Mouse (Mus musculus): ENCODE results near the gene Csnk1g2.
"Not testable (repeated sequence)": the region's sequence is repeated elsewhere in the genome, so short reads cannot be mapped to it uniquely, and the experiment has no call there.

The Csnk1g2 gene

GRCm38 (mm10) chr10:80621940-80622660, 538 bp upstream of the Csnk1g2 start:
- peak; percentile 100 for DNase-seq (ENCODE audit: extremely low read depth, low read depth, low spot score)

GRCm38 (mm10) chr10:80623457-80624191, 986 bp downstream of the Csnk1g2 start:
- DNase-seq (ENCODE audit: extremely low read depth, low read depth, low spot score), result no peak

GRCm38 (mm10) chr10:80625764-80626163, 3.1 kb downstream of the Csnk1g2 start:
- DNase-seq (ENCODE audit: extremely low read depth, low read depth, low spot score), result no peak

DNA sequence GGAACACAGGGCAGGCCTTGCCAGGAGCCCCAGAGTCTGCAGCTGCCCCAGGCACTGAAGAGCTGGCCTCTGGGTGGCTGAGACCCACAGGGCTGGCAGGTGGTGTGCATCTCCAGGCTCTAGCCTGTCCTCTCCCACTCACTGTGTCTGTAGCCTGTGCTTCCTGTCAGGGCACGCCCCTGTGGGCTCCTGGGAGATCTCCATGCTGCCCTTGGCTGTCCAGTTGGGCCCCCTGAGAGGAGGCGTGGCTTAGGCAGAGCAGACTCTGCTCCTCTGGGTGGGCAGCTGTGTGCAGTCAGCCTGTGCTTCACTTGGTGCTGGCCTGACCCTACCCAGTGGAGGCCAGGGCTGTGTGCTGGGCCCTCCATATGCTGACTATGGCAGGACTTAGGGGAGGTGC, 5.0 kb downstream of the Csnk1g2 start:
- no peak for DNase-seq (ENCODE audit: extremely low read depth, low read depth, low spot score)

GRCm38 (mm10) chr10:80628925-80629324, 6.3 kb downstream of the Csnk1g2 start:
- no peak for DNase-seq (ENCODE audit: extremely low read depth, low read depth, low spot score)

GRCm38 (mm10) chr10:80635345-80635744, 12.7 kb downstream of the Csnk1g2 start:
- no peak for DNase-seq (ENCODE audit: extremely low read depth, low read depth, low spot score)

DNA sequence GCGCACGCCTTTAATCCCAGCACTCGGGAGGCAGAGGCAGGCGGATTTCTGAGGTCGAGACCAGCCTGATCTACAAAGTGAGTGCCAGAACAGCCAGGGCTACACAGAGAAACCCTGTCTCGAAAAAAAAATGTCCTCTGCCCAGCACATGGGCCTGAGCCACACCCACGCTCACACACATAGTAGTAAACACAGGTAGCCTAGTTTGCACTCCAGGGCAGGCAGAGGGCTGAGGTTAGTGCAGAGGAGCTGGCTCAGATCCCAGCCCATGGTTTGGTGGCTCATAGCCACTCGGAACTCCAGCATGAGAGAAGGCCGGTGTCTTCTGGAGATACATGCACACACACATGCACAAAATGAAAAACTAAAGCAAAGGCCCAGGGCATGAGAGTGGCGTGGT, 24.3 kb downstream of the Csnk1g2 start:
- no peak for DNase-seq (ENCODE audit: extremely low read depth, low read depth, low spot score)

GRCm38 (mm10) chr10:80649910-80650309, 27.3 kb downstream of the Csnk1g2 start:
- DNase-seq (ENCODE audit: extremely low read depth, low read depth, low spot score), result not testable (repeated sequence)

DNA sequence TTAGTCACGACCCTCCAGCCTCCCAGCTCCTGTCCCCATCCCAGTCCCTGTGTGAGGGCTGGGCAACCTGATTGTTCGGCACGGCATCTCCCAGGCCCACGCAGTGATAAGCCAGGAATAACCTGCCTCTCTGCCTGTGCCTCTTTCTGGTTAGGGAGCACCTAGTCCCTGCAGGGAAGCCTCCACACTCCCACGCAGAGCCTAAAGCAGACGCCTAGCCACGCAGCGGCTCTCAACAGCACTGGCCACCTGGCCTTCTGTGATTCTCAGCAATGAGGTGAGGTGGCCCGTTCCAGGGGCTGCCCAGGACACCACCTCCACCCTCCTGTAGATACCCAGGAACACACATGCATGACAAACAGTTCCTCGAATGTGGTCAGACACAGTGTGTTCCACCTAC, 27.8 kb downstream of the Csnk1g2 start:
- DNase-seq (ENCODE audit: extremely low read depth, low read depth, low spot score), result no peak

DNA sequence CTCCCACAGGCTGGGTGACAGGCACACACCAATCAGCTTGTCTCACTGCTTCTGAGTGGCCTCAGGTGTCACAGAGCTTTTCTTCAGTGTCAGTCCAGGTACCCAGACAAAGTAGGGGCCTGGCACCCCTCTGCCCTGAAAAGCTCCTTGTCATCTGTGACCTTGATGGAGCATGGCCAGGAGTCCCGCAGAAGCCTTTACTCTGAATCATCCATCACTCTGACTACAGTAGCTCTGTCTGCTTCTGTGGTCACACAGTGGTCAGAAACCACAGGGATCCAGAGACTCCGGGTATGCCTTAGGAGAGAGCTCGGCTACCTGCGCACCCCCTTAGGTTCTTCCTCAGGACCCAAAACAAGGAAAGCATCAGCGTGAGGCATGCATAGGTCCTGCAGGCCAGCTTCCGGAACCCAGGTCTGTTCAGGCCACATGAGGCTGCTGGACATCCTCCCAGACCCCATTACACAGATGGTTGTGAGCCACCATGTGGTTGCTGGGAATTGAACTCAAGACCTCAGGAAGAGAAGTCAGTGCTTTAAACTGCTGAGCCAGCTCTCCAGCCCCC, 30.6 kb downstream of the Csnk1g2 start:
- no peak for DNase-seq (ENCODE audit: extremely low read depth, low read depth, low spot score)

- DNase-seq (ENCODE audit: extremely low read depth, low read depth, low spot score), result no peak
Measured at GRCm38 (mm10) chr10:80654866-80655265, 32.2 kb downstream of the Csnk1g2 start.

DNA sequence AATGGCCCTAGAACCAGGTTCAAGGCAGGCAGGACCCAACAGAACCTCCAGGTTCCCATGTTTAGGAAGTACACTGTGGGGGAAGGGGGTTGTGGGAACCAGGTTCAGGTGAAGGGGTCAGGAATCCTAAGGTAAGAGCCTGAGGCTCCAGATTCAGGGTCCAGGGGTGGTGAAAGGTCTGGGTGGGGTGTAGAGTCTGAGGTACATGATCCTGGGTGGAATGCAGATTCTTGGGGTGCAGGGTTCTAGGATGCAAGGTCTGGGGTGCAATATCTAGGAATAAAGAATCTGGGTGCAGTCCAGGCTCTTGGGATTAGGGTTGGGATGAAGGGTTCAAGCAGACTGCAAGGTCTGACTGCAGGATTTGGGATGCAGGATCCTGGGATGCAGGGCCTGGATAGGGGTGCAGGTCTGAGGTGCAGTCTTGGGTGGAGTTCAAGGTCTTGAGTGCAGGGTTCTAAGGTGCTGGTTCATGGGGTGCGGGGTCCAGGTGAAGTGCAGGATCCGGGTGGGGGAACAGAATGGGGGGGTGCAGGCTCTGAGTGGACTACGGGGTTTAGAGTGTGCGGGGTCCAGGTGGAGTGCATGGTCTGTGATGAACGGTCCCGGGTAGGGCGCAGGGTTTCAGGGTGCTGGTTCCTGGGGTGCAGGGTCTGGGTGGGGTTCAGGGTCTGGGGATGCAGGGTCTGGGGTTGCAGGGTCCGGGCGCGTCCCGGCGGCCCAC, 32.9 kb downstream of the Csnk1g2 start:
- no peak for DNase-seq (ENCODE audit: extremely low read depth, low read depth, low spot score)

GRCm38 (mm10) chr10:80656130-80656862, 33.7 kb downstream of the Csnk1g2 start:
- DNase-seq (ENCODE audit: extremely low read depth, low read depth, low spot score), result peak; percentile 88

DNA sequence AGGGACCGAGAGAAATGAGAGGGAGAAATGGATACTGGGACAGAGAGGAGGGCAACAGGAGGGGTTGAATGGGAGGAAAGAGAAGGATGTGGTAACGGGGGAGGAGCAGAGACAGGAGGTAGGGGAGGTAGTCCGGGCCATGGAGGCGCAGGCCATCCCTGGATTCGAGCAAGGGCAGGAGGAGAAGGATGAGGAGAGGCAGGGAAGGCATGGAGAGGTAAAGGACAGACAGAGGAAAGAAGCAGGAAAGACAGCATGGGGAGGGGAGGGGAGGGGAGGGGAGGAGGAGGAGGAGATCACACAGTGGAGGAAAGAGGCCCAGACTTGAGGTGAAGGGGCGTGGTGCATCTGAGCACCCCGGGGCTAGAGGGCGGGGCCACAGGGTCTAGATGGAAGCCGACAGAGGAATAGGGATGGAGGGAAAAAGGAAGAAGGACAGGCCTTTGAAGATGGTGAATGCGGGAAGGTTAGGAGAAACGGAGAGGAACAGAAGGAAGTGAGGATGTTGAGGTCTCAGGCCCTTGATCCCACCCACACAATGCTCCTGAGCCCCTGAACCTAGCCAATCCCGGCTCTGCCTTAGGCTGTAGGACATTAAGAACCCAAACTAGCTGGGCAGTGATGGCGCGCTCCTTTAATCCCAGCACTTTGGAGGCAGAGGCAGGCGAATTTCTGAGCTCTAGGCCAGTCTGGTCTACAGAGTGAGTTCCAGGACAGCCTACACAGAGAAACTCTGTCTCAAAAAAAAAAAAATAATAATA, 34.4 kb downstream of the Csnk1g2 start, which contains the start of gene Btbd2:
Btbd2 (minus strand) TSS at position 209 of the 761 bp plus-strand sequence.
- no peak for DNase-seq (ENCODE audit: extremely low read depth, low read depth, low spot score)

- DNase-seq (ENCODE audit: extremely low read depth, low read depth, low spot score), result no peak
Measured at GRCm38 (mm10) chr10:80658194-80658840, 35.7 kb downstream of the Csnk1g2 start.

DNA sequence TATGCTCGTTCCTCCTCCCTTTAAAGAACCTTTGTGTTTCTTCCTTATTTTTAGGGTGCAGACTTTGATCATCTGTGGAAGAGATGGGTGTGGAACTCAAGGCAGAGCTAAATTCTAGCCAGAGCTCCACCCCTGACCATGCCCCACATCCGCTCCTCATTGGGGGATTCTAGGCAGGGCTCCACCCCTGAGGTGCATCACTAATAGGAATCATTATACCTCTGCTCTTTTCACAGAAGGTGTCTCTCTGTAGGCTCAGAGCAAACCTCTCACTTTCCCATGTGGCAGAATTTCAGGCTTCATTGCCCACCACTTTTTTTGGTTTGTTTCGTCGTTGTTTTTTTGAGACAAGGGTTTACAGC, 36.2 kb downstream of the Csnk1g2 start:
- no peak for DNase-seq (ENCODE audit: extremely low read depth, low read depth, low spot score)

GRCm38 (mm10) chr10:80659213-80659612, 36.6 kb downstream of the Csnk1g2 start:
- DNase-seq (ENCODE audit: extremely low read depth, low read depth, low spot score), result no peak

DNA sequence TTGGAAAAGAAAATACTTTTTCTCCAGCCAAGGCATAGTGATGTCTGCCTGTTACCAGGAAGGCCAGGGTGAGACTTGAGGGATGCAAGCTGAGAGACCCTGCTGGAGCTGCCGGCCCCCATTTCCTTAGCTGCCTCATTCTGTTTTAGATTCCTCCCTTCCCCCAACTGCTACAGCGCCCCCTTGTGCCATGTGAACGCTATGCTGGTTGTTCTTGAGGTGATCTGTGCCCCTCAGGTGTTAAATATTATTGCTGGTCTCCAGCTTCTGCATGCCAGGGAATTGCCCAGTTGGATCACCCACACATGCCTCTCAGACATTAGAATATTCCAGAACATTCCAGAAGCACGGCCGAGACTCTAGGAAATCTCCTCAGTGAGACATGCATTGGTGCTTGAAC, 38.5 kb downstream of the Csnk1g2 start:
- no peak for DNase-seq (ENCODE audit: extremely low read depth, low read depth, low spot score)

DNA sequence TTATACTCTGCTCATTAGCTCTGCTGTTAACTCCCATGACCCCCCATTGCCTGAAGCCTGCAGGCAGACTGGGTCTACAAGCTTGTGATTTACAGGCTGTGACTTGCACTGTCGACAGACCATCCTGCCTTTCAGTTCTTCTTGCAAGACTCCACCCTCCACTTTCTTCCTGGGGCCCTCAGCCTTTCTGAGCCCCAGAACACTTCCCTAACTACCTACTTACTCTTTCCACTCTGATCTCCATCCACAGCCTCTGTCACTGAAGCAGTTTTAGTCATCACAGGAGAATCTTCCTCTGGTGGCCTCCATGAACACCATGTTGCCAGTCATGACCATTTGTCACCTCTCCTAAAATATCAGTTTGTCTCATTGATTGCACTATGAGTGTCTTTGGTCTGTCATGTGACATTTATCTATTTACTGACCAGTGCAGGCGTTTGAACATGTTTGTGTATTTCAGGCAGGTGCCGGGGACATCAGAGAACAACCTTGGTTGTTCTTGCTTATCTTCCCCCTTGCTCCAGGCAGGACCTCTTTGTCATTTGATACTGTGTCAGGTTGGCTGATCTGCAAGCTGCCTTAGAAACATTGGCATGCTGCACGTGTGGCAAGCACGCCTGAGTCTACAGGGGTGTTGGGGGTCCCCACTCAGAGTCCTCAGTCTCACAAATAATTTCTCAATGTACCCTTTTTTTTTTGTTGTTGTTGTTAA, 41.0 kb downstream of the Csnk1g2 start:
- no peak for DNase-seq (ENCODE audit: extremely low read depth, low read depth, low spot score)
